Mouse (Mus musculus): ENCODE measurements at regions not wholly inside any gene's neighbourhood (a gene's known extent, or its start where the extent isn't known, plus 50 kb on each side); places are given as distances from the start of the nearest gene placed in this dataset.

DNA sequence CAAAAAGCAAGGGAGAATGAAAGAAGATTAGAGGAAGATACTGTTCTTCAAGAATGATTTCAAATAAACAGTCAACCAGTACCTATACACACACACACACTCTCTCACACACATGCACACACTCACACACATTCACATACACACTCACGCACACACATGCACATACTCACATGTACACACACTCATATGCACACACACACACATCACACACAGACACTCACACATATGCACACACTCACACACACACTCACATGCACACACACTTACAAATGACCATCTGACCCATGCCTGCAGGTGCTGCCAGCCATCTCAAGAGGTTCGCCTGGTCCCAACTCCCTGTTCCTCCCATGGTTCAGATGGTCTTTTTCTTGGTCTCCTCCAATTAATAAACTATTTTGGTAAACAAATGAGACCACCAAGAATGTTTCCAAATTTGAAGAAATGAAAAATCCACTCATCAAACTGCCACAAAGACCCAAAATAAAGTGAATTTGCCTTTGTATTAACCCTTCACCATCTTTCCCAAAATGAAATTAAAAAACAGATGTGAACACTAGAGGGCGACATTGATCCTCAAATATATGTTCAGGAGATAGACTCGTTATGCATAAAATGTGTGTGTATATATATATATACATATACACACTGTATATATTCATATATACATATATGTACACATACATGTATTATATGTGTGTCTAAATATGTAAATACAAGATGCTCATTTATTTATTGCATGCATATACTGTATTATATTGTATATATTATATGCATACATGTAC is 150.3 kb upstream of the Ank start:
- Histone ChIP-seq H3K4me1 (ENCODE audit: control insufficient read depth, insufficient read depth, low read length) (no peaks in the 10 kb centered on the region), H3K27ac (ENCODE audit: insufficient read depth, low read length) (no peak overlapping the region), H3K4me3 (ENCODE audit: insufficient read depth, low read length) (no peak overlapping the region)
- TF ChIP-seq CTCF (IDR thresholded peaks at IDR 0.05; ENCODE audit: borderline replicate concordance, insufficient read depth, low read length) (no peak), POLR2A (IDR thresholded peaks at IDR 0.05; ENCODE audit: low read depth, low read length) (no peak)

- TF ChIP-seq POLR2A (IDR thresholded peaks at IDR 0.05; ENCODE audit: low read depth, low read length) = no peak
- TF ChIP-seq CTCF (IDR thresholded peaks at IDR 0.05; ENCODE audit: borderline replicate concordance, insufficient read depth, low read length) = no peak
Measured at GRCm38 (mm10) chr15:27316746-27317129, 149.7 kb upstream of the Ank start.

GRCm38 (mm10) chr15:27321915-27322665 is 144.4 kb upstream of the Ank start:
- no peak overlapping the region for H3K4me3 ChIP-seq (ENCODE audit: insufficient read depth, low read length)
- peak overlapping the region; percentile 10; the same call in 1 of the 2 replicates for H3K27ac ChIP-seq (ENCODE audit: insufficient read depth, low read length)
- TF ChIP-seq CTCF (IDR thresholded peaks at IDR 0.05; ENCODE audit: borderline replicate concordance, insufficient read depth, low read length) = no peak
- TF ChIP-seq POLR2A (IDR thresholded peaks at IDR 0.05; ENCODE audit: low read depth, low read length) = no peak
- H3K4me1 ChIP-seq (ENCODE audit: control insufficient read depth, insufficient read depth, low read length) = no peaks in the 10 kb centered on the region

More at GRCm38 (mm10) chr15:27316746-27317129, 149.7 kb upstream of the Ank start:
- H3K4me1 ChIP-seq (ENCODE audit: control insufficient read depth, insufficient read depth, low read length) = no peaks in the 10 kb centered on the region
- H3K27ac ChIP-seq (ENCODE audit: insufficient read depth, low read length) = no peak overlapping the region
- no peak overlapping the region for H3K4me3 ChIP-seq (ENCODE audit: insufficient read depth, low read length)

- no peak for TF ChIP-seq POLR2A (IDR thresholded peaks at IDR 0.05; ENCODE audit: low read depth, low read length)
- peak; percentile 58; the same call in 1 of the 2 replicates for TF ChIP-seq CTCF (IDR thresholded peaks at IDR 0.05; ENCODE audit: borderline replicate concordance, insufficient read depth, low read length)
- Histone ChIP-seq H3K27ac (ENCODE audit: insufficient read depth, low read length) (no peak overlapping the region), H3K4me3 (ENCODE audit: insufficient read depth, low read length) (no peak overlapping the region), H3K4me1 (ENCODE audit: control insufficient read depth, insufficient read depth, low read length) (no peaks in the 10 kb centered on the region)
Measured at GRCm38 (mm10) chr15:27325847-27326548, 140.5 kb upstream of the Ank start.

DNA sequence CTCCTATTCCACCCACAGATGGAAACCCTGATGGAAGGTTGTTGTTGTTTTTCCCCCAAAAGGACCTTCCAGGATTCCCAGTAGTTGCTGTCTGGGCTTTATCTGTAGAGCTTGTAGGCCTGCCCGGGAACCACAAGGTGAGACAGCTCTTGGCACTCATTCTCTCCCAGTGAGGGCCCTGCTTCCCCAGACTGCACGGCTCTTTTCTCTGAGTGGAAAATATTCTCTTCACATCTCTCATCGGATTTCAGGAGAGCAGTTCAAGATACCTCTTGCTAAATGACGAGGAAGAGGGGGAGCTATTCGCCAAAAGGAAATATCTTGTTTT is 140.0 kb upstream of the Ank start:
- H3K4me1 ChIP-seq (ENCODE audit: control insufficient read depth, insufficient read depth, low read length) = no peaks in the 10 kb centered on the region
- H3K4me3 ChIP-seq (ENCODE audit: insufficient read depth, low read length) = no peak overlapping the region
- TF ChIP-seq POLR2A (IDR thresholded peaks at IDR 0.05; ENCODE audit: low read depth, low read length) (no peak), CTCF (IDR thresholded peaks at IDR 0.05; ENCODE audit: borderline replicate concordance, insufficient read depth, low read length) (no peak)
- H3K27ac ChIP-seq (ENCODE audit: insufficient read depth, low read length) = no peak overlapping the region

DNA sequence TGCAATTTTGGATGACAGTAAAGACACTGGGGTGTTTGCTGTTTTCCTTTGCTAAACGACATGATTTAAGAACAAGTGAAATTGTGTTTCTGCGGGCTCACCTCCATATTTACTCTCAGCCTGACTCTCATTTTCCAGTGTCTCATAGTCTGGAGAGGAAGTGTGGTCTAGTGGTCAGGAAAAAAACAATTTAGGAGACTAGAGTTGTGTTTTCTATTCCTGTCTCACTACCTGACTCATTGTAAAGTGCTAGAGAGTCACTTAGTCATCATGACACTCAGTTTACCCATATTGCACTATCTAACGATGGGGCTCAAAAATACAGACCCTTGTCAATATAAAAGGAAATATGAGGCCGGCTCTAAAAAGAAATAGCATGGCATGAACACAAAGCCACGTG is 138.7 kb upstream of the Ank start:
- no peaks in the 10 kb centered on the region for H3K4me1 ChIP-seq (ENCODE audit: control insufficient read depth, insufficient read depth, low read length)
- H3K27ac ChIP-seq (ENCODE audit: insufficient read depth, low read length) = no peak overlapping the region
- H3K4me3 ChIP-seq (ENCODE audit: insufficient read depth, low read length) = no peak overlapping the region
- TF ChIP-seq POLR2A (IDR thresholded peaks at IDR 0.05; ENCODE audit: low read depth, low read length) (no peak), CTCF (IDR thresholded peaks at IDR 0.05; ENCODE audit: borderline replicate concordance, insufficient read depth, low read length) (no peak)

DNA sequence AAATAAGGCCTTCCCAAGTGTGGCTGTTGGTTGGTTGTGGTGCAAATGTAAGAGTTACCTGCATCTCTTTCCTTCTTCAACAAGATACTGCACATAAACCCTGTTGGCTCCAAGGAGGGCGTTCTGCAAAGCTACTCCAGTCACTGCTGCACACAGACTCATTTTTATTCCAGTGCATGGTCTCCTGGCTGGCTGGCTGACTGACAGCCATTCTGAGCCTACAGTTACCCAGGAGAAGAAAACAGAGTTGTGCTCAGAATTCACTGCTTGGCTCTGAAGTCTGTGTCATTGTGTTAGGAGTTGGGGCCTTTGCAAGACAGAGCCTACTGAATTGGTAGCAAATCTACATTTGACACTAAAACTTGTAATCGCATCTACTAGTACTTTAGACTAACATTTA is 138.0 kb upstream of the Ank start:
- Histone ChIP-seq H3K27ac (ENCODE audit: insufficient read depth, low read length) (no peak overlapping the region), H3K4me1 (ENCODE audit: control insufficient read depth, insufficient read depth, low read length) (no peaks in the 10 kb centered on the region), H3K4me3 (ENCODE audit: insufficient read depth, low read length) (no peak overlapping the region)
- TF ChIP-seq POLR2A (IDR thresholded peaks at IDR 0.05; ENCODE audit: low read depth, low read length) (no peak), CTCF (IDR thresholded peaks at IDR 0.05; ENCODE audit: borderline replicate concordance, insufficient read depth, low read length) (no peak)

GRCm38 (mm10) chr15:27340070-27340469 is 126.4 kb upstream of the Ank start:
- Histone ChIP-seq H3K4me1 (ENCODE audit: control insufficient read depth, insufficient read depth, low read length) (no peaks in the 10 kb centered on the region), H3K27ac (ENCODE audit: insufficient read depth, low read length) (no peak overlapping the region), H3K4me3 (ENCODE audit: insufficient read depth, low read length) (no peak overlapping the region)
- no peak for TF ChIP-seq POLR2A (IDR thresholded peaks at IDR 0.05; ENCODE audit: low read depth, low read length)
- no peak for TF ChIP-seq CTCF (IDR thresholded peaks at IDR 0.05; ENCODE audit: borderline replicate concordance, insufficient read depth, low read length)

GRCm38 (mm10) chr15:27341518-27341976 is 124.9 kb upstream of the Ank start:
- no peaks in the 10 kb centered on the region for H3K4me1 ChIP-seq (ENCODE audit: control insufficient read depth, insufficient read depth, low read length)
- H3K27ac ChIP-seq (ENCODE audit: insufficient read depth, low read length) = no peak overlapping the region
- no peak for TF ChIP-seq CTCF (IDR thresholded peaks at IDR 0.05; ENCODE audit: borderline replicate concordance, insufficient read depth, low read length)
- no peak for TF ChIP-seq POLR2A (IDR thresholded peaks at IDR 0.05; ENCODE audit: low read depth, low read length)
- H3K4me3 ChIP-seq (ENCODE audit: insufficient read depth, low read length) = no peak overlapping the region

Data from embryonic fibroblast, embryonic 13.5 days (primary cell).